Mouse (Mus musculus): ENCODE results near the gene Inf2. TPM values are rescaled to one million over a fixed set of nuclear protein-coding genes. Genes with fewer than 3 reads are reported as not detected.

The Inf2 gene
- polyA plus RNA-seq (2012; rRNA removed): 42.7 and 45.9 TPM in 2 replicates

DNA sequence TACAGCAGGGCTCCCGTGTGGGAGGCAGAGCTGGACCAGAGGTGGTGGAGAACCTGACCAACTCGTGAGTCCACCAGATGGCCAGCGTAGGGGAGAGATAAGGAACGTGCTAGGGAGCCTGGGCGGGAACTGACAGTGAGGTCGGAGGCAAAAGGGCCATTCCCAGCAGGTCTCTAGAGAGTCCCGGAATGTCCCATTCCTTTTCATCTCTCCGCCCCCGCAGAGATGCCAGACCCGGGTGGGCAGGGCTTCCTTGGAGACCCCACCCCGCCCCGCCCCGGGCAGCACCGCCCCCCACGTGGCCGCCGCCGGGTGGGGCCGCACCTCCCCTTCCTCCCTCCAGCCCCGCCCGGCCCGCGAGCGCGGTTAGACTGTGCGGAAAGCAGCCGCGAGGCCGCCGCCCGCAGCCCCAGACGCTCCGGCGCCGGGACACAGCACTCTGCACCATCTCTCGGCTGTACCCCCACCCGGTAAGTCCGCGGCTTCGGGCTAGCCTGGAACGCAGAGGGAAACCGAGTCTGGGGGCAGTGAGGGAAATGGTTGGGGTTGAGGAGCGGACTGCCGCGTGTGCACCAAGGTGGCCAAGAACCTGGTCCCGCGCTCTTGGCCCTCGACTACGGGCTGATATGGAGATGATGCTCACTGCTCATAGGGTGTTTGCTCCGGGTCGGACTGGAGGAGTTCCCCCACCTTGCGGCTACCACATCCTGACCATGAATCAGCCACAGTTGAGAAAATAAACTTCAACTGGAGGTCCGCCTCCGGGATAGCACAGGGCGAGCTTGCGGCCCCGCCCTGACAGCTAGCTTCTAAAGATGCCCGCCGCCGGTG is at the start of gene Inf2:
TSS of gene Inf2 (plus strand) at position 359 of the 831 bp plus-strand sequence.

DNA sequence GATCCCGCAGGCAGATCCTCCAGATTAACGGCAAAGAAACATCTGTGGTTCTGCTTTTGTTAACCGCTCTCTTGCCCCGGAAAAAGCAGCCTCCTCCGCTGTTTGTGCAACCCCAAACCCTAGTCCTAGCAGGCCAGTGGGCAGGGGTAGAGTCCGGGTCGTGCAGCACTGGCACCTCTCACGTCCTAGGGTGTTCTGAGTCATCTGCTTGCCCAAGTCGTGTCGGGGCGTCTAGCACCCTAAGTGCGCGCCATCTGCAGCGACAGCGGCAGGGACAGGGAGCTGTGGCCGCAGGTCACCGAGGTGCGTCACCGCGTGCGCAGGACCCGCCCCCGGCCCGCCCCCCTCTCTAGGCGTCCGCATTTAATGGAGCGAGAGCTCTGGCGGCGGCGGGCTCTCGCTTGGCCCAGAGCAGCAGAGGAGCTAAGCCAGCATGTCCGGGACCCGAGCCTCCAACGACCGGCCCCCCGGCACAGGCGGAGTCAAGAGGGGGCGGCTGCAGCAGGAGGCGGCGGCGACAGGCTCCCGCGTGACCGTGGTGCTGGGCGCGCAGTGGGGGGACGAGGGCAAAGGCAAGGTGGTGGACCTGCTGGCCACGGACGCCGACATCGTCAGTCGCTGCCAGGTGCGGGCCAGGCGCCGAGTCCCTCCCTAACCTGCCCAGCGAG is 31.2 kb downstream of the Inf2 start, which contains the start of gene Adssl1:
TSS of gene Adssl1 (plus strand) at position 360 of the 668 bp plus-strand sequence.

DNA sequence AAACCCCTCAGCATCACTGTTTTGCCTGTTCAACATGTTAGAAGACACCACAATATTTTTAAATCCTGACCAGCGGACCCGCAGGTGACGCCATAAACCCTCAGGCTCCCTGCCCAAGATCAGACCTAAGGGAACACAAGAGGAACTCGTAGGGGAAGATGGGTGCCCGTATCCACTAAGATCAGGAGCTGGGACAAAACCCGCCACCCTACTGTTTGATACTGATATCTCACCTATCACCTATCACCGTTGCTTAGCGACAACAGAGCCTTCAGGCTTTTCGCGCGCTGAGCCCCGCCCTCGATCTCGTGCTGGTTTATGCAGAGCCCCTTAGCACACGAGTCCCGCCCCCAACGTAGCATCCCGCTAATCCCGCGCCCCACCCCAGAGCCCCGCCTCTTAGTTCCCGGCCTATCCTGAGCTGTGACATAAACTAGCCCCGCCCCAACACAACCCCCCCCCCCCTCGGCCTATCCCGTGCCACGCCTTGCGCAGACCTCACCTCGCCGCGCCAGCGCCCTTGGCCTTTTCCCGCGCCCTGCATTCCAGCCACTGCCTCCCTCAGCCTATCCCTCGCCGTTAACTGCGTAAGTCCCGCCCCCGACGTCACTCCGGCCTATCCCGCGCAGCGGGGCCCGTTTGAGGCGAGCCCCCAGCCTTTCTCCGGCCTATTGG is 55.7 kb downstream of the Inf2 start, which contains the start of gene Siva1:
TSS of gene Siva1 (plus strand) at position 500 of the 675 bp plus-strand sequence.

Other genes with a start within 250 kb of the Inf2 start
- gene A530016L24Rik, start 99.3 kb upstream of the Inf2 start, polyA plus RNA-seq (2012; rRNA removed): 19.1 and 21.2 TPM in 2 replicates
- 0.57 and 0.61 TPM in 2 replicates for gene Tmem179, start 72.0 kb upstream of the Inf2 start, polyA plus RNA-seq (2012; rRNA removed)
- gene Adssl1, start 31.3 kb downstream of the Inf2 start, polyA plus RNA-seq (2012; rRNA removed): 3.7 and 4.5 TPM in 2 replicates
- 141 and 169 TPM in 2 replicates for gene Siva1, start 55.9 kb downstream of the Inf2 start, polyA plus RNA-seq (2012; rRNA removed)
- 246 and 258 TPM in 2 replicates for gene Akt1, start 86.1 kb downstream of the Inf2 start, polyA plus RNA-seq (2012; rRNA removed)
- gene Zbtb42, start 90.0 kb downstream of the Inf2 start, polyA plus RNA-seq (2012; rRNA removed): 17.9 and 20.4 TPM in 2 replicates
- 82.4 and 97.6 TPM in 2 replicates for gene Cep170b, start 131.7 kb downstream of the Inf2 start, polyA plus RNA-seq (2012; rRNA removed)
- gene Pld4, start 171.9 kb downstream of the Inf2 start, polyA plus RNA-seq (2012; rRNA removed): 41.6 and 50.1 TPM in 2 replicates
- gene Ahnak2, start 213.9 kb downstream of the Inf2 start, polyA plus RNA-seq (2012; rRNA removed): 17.4 and 19.1 TPM in 2 replicates
- gene Clba1, start 220.2 kb downstream of the Inf2 start, polyA plus RNA-seq (2012; rRNA removed): 14.1 and 19.2 TPM in 2 replicates
- 33.5 and 36.9 TPM in 2 replicates for gene Cdca4, start 240.6 kb downstream of the Inf2 start, polyA plus RNA-seq (2012; rRNA removed)